8 mouse cellular contexts compared by ENCODE assay signal in the genomic region with DNA sequence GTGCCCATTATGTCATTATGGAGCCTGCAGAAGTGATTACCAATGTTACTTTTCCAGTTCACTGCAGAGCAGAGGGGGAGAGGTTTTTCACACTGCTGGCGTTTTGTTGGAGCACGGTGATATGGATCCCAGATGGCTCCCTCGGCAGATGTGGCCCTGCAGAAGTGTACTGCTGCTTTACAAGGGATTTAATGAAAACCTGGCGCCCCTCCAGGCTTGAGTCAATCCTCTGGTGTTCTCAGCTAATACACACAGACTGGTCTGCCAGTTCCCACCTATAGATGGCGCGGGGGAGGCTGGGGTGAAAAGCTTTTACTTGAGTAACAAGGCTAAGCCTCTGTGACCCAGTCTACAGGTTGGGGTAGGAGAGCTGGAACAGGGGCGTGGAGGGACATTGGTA.
DNase-seq lines count a peak whose midpoint lies in the region; ATAC-seq and TF ChIP-seq lines count a peak whose summit lies in the region.

No protein-coding gene starts in this region.

- TF ChIP-seq CTCF in E14TG2a.4 (conservative IDR thresholded peaks at IDR 0.05; ENCODE audit: low read length) = 0 out of 2 replicates have a peak, but pooled peaks have one; percentile 6

- H3K27me3 ChIP-seq in kidney, embryonic 14.5 days (ENCODE audit: control insufficient read depth, insufficient read depth, low read length) = no peaks in the 10 kb centered on the region
- H3K27me3 ChIP-seq in E14TG2a.4 (ENCODE audit: insufficient read depth, low read length) = no peaks in the 10 kb centered on the region
- no peaks in the 10 kb centered on the region for H3K27me3 ChIP-seq in embryonic facial prominence, embryonic 12.5 days
- H3K27me3 ChIP-seq in neural tube, embryonic 14.5 days (ENCODE audit: control insufficient read depth, insufficient read depth, low read length) = no peaks in the 10 kb centered on the region

- H3K9ac ChIP-seq in kidney, embryonic 14.5 days (ENCODE audit: low read depth, low read length) = no peak overlapping the region
- no peak overlapping the region for H3K9ac ChIP-seq in embryonic facial prominence, embryonic 12.5 days
- no peak overlapping the region for H3K9ac ChIP-seq in neural tube, embryonic 14.5 days (replicated peaks; ENCODE audit: low read depth, low read length)

- no peaks in the 10 kb centered on the region for H3K9me3 ChIP-seq in kidney, embryonic 14.5 days (ENCODE audit: control insufficient read depth, low read length)
- H3K9me3 ChIP-seq in E14TG2a.4 (ENCODE audit: low read length) = no peaks in the 10 kb centered on the region
- no peaks in the 10 kb centered on the region for H3K9me3 ChIP-seq in embryonic facial prominence, embryonic 12.5 days
- H3K9me3 ChIP-seq in neural tube, embryonic 14.5 days (ENCODE audit: control insufficient read depth, low read length) = no peaks in the 10 kb centered on the region

- H3K4me3 ChIP-seq in kidney, embryonic 14.5 days (ENCODE audit: low read length) = no peak overlapping the region
- H3K4me3 ChIP-seq in E14TG2a.4 (replicated peaks; ENCODE audit: low read length) = no peak overlapping the region
- H3K4me3 ChIP-seq in embryonic facial prominence, embryonic 12.5 days = no peak overlapping the region
- H3K4me3 ChIP-seq in neural tube, embryonic 14.5 days (ENCODE audit: low read depth, low read length) = no peak overlapping the region

- H3K4me1 ChIP-seq in kidney, embryonic 14.5 days (ENCODE audit: control insufficient read depth, insufficient read depth, low read length) = peaks cover 7% of the 10 kb centered on the region; the same call in 1 of the 2 replicates
- no peaks in the 10 kb centered on the region for H3K4me1 ChIP-seq in E14TG2a.4 (replicated peaks; ENCODE audit: low read depth, low read length)
- H3K4me1 ChIP-seq in embryonic facial prominence, embryonic 12.5 days = peaks cover 7% of the 10 kb centered on the region; the same call in 1 of the 2 replicates
- no peaks in the 10 kb centered on the region for H3K4me1 ChIP-seq in neural tube, embryonic 14.5 days (ENCODE audit: control insufficient read depth, insufficient read depth, low read length)

- intact Hi-C loops in heart, postnatal 36 days (cut with DNase I) = no loop called here

- H3K27ac ChIP-seq in kidney, embryonic 14.5 days (ENCODE audit: low read depth, low read length) = no peak overlapping the region
- H3K27ac ChIP-seq in embryonic facial prominence, embryonic 12.5 days = 0 out of 2 replicates have a peak overlapping the region, but pooled peaks have one; percentile 4
- no peak overlapping the region for H3K27ac ChIP-seq in neural tube, embryonic 14.5 days (ENCODE audit: low read depth, low read length)

- no peak overlapping the region for H3K4me2 ChIP-seq in kidney, embryonic 14.5 days (replicated peaks; ENCODE audit: low read depth, low read length)
- no peak overlapping the region for H3K4me2 ChIP-seq in embryonic facial prominence, embryonic 12.5 days (replicated peaks)
- H3K4me2 ChIP-seq in neural tube, embryonic 14.5 days (ENCODE audit: low read depth, low read length) = no peak overlapping the region

- no peaks in the 10 kb centered on the region for H3K36me3 ChIP-seq in kidney, embryonic 14.5 days (ENCODE audit: control insufficient read depth, insufficient read depth, low read length)
- H3K36me3 ChIP-seq in E14TG2a.4 (ENCODE audit: insufficient read depth, low read length) = no peaks in the 10 kb centered on the region
- H3K36me3 ChIP-seq in embryonic facial prominence, embryonic 12.5 days = no peaks in the 10 kb centered on the region
- no peaks in the 10 kb centered on the region for H3K36me3 ChIP-seq in neural tube, embryonic 14.5 days (ENCODE audit: control insufficient read depth, insufficient read depth, low read length)

- 51% methylated on average over 7 of the region's 7 CpGs for WGBS in kidney, embryonic 14.5 days
- WGBS in embryonic facial prominence, embryonic 12.5 days = 41% methylated on average over 7 of the region's 7 CpGs
- 55% methylated on average over 7 of the region's 7 CpGs for WGBS in neural tube, embryonic 14.5 days

- DNase-seq in kidney, adult 11 months = peak; percentile 11
- peak; percentile 37 to 41 for DNase-seq in heart, postnatal 36 days
- DNase-seq in cerebellum, postnatal 36 days = no peak
- DNase-seq in spleen, postnatal 4 days (ENCODE audit: low spot score in 2 of 2) = no peak

- no peak for ATAC-seq in kidney, embryonic 14.5 days (ENCODE audit: low FRiP score, low TSS enrichment)
- no peak for ATAC-seq in embryonic facial prominence, embryonic 12.5 days (ENCODE audit: insufficient number of reproducible peaks, insufficient read depth, low FRiP score, low TSS enrichment)
- ATAC-seq in neural tube, embryonic 14.5 days (ENCODE audit: low read depth) = peak; percentile 74

Comparison
In these comparisons a context has a peak if more than half of its experiments do, and no peak if none do; other contexts are left out.
1. DNase-seq: peak in kidney, adult 11 months (single experiment) and heart, postnatal 36 days (2 of 2); none in cerebellum, postnatal 36 days (0 of 2) and spleen, postnatal 4 days (0 of 2).